Mouse (Mus musculus): ENCODE data around the gene Kremen1. TPM values are rescaled to one million over a fixed set of nuclear protein-coding genes. Genes with fewer than 3 reads are reported as not detected.

The Kremen1 gene
- polyA plus RNA-seq, 1 experiment from 2014 or later: 18.3 TPM

- no peak for TF ChIP-seq CTCF (IDR thresholded peaks at IDR 0.05; ENCODE audit: low read depth)
- no peak overlapping the region for H3K9ac ChIP-seq (ENCODE audit: low read depth, low read length)
- WGBS: 85% methylated on average over 6 of the region's 6 CpGs
- H3K36me3 ChIP-seq (ENCODE audit: insufficient read depth, low read length): peaks cover 16% of the 10 kb centered on the region; the same call in 1 of the 2 replicates
- ATAC-seq (replicated peaks; ENCODE audit: low FRiP score, low read depth) (no peak), DNase-seq (ENCODE audit: low spot score) (no peak)
- no peak overlapping the region for H3K27ac ChIP-seq
- H3K4me1 ChIP-seq (replicated peaks; ENCODE audit: insufficient read depth, low read length): no peaks in the 10 kb centered on the region
- no peak overlapping the region for H3K4me3 ChIP-seq (replicated peaks; ENCODE audit: low read depth, low read length)
- no peaks in the 10 kb centered on the region for H3K9me3 ChIP-seq (replicated peaks; ENCODE audit: low read length)
- no peaks in the 10 kb centered on the region for H3K27me3 ChIP-seq (ENCODE audit: insufficient read depth, low read length)
- H3K4me2 ChIP-seq (ENCODE audit: low read length): no peak overlapping the region
Measured at GRCm38 (mm10) chr11:5214483-5215040, 46.8 kb downstream of the Kremen1 start.

DNA sequence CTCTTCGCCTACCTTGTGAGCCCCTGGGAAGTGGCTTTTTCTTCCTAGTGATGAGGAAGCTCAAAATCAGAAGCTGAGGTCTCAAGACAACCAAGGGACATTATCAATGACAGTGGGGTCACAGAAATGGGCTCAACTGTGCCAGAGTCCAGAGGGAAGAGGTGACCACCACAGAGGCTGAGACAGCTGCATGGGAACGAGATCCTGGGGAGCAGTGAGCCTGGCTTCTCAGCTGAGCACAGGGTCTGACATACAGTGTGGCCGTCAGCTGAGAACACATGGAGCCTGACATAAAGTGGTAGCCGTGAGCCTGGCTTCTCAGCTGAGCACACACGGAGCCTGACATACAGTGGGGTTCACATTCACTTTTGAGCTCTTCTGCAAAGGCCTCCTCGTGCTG lies 58.3 kb downstream of the Kremen1 start:
- DNase-seq (ENCODE audit: low spot score): no peak
- no peaks in the 10 kb centered on the region for H3K27me3 ChIP-seq (ENCODE audit: insufficient read depth, low read length)
- peaks cover 9% of the 10 kb centered on the region; the same call in 1 of the 2 replicates for H3K36me3 ChIP-seq (ENCODE audit: insufficient read depth, low read length)
- no peak overlapping the region for H3K4me3 ChIP-seq (replicated peaks; ENCODE audit: low read depth, low read length)
- TF ChIP-seq CTCF (IDR thresholded peaks at IDR 0.05; ENCODE audit: low read depth): no peak
- ATAC-seq (replicated peaks; ENCODE audit: low FRiP score, low read depth): no peak
- H3K27ac ChIP-seq: 0 out of 2 replicates have a peak overlapping the region, but pooled peaks have one; percentile 54
- H3K4me2 ChIP-seq (ENCODE audit: low read length): no peak overlapping the region
- WGBS: 73% methylated on average over 6 of the region's 6 CpGs
- no peaks in the 10 kb centered on the region for H3K9me3 ChIP-seq (replicated peaks; ENCODE audit: low read length)
- H3K4me1 ChIP-seq (replicated peaks; ENCODE audit: insufficient read depth, low read length): no peaks in the 10 kb centered on the region
- H3K9ac ChIP-seq (ENCODE audit: low read depth, low read length): no peak overlapping the region

DNA sequence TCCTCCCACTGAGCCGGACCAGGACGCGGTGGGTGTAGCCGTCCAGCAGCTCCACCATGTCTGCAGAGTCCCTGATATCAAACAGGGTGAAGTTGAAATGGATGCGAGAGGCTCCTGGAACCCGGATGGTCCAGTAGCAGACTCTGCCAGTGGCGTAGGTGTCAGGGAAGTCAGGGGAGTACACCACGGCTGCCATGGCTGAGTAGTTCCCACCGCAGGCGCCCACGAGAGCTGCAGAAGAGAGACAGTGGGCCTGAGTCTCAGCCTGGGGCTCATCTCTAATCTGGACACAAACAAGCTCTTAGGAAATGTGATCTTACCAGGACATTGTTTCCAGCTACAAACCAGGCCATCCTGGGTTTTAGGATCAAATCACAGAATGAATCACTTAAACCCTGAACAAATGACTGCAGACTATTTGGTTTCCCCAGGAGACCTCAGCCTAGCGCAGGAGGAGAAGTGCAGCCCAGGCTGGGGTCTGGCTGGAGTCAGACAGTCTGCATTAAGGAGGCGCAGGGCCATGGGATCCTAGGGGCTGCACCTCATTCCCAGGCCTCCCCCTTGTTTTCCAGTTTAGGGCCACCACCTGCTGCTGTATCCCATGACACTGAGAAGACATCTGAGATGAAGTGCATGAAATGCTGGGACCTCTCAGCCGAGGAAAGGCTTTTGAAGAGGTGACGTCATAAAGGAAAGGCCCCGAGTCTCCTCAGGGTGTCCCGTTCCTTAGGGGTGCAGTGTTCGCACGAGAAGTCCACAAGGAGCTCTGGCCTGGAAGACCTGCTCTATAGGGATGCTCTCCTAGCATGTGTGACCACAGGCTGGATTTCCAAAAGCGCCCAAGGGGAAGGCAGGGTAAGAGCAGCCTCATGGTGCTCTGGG lies 59.3 kb downstream of the Kremen1 start:
- no peak overlapping the region for H3K4me3 ChIP-seq (replicated peaks; ENCODE audit: low read depth, low read length)
- WGBS: 53% methylated on average over 20 of the region's 20 CpGs
- peaks cover 12% of the 10 kb centered on the region; the same call in 1 of the 2 replicates for H3K36me3 ChIP-seq (ENCODE audit: insufficient read depth, low read length)
- H3K27ac ChIP-seq: peak overlapping the region; percentile 57; the same call in 1 of the 2 replicates
- H3K4me1 ChIP-seq (replicated peaks; ENCODE audit: insufficient read depth, low read length): no peaks in the 10 kb centered on the region; the same call in 1 of the 2 replicates
- H3K9ac ChIP-seq (ENCODE audit: low read depth, low read length): no peak overlapping the region
- no peaks in the 10 kb centered on the region for H3K9me3 ChIP-seq (replicated peaks; ENCODE audit: low read length)
- peak; percentile 77 for DNase-seq (ENCODE audit: low spot score)
- peak; percentile 85 for ATAC-seq (replicated peaks; ENCODE audit: low FRiP score, low read depth)
- H3K27me3 ChIP-seq (ENCODE audit: insufficient read depth, low read length): no peaks in the 10 kb centered on the region
- no peak overlapping the region for H3K4me2 ChIP-seq (ENCODE audit: low read length)
- TF ChIP-seq CTCF (IDR thresholded peaks at IDR 0.05; ENCODE audit: low read depth): no peak

DNA sequence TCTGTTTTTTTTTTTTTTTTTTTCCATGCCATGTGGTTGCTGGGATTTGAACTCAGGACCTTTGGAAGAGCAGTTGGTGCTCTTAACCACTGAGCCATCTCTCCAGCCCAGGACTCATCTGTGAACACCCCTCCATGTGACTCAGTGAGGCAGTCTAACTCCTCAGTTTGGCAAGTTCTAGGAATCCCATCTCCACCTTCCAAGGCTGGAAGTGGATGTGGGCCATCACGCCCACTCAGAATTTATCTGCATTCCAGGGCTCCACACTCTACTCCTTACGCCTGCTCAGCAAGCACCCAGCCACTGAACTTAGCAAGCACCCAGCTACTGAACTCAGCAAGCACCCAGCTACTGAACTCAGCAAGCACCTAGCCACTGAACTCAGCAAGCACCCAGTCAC lies 61.5 kb downstream of the Kremen1 start:
- no peak for DNase-seq (ENCODE audit: low spot score)
- WGBS: 84% methylated on average over 2 of the region's 2 CpGs
- H3K9me3 ChIP-seq (replicated peaks; ENCODE audit: low read length): no peaks in the 10 kb centered on the region
- no peak for ATAC-seq (replicated peaks; ENCODE audit: low FRiP score, low read depth)
- peaks cover 21% of the 10 kb centered on the region for H3K36me3 ChIP-seq (ENCODE audit: insufficient read depth, low read length)
- no peak overlapping the region for H3K4me2 ChIP-seq (ENCODE audit: low read length)
- H3K9ac ChIP-seq (ENCODE audit: low read depth, low read length): no peak overlapping the region
- no peak for TF ChIP-seq CTCF (IDR thresholded peaks at IDR 0.05; ENCODE audit: low read depth)
- no peak overlapping the region for H3K27ac ChIP-seq
- no peaks in the 10 kb centered on the region for H3K27me3 ChIP-seq (ENCODE audit: insufficient read depth, low read length)
- H3K4me3 ChIP-seq (replicated peaks; ENCODE audit: low read depth, low read length): no peak overlapping the region
- no peaks in the 10 kb centered on the region; the same call in 1 of the 2 replicates for H3K4me1 ChIP-seq (replicated peaks; ENCODE audit: insufficient read depth, low read length)

DNA sequence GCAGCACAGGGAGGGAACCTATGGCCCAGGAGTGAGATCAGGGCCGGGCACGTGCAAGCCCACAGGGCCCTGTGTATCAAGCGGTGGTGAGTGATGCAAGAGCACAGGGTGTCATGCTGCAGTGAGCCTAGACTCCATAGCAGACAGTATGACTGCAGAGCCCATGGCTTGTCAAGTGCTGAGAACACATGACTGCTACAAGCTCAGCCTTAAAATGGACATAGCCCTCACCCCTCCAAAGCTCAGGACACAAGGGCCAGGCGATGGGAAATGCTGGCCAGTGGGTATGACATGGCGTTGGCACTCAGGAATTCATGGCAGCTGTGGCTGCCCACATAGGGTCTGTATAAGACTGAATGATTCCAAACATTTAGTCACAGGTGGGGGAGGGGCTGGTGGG lies 64.3 kb downstream of the Kremen1 start:
- TF ChIP-seq CTCF (IDR thresholded peaks at IDR 0.05; ENCODE audit: low read depth): no peak

DNA sequence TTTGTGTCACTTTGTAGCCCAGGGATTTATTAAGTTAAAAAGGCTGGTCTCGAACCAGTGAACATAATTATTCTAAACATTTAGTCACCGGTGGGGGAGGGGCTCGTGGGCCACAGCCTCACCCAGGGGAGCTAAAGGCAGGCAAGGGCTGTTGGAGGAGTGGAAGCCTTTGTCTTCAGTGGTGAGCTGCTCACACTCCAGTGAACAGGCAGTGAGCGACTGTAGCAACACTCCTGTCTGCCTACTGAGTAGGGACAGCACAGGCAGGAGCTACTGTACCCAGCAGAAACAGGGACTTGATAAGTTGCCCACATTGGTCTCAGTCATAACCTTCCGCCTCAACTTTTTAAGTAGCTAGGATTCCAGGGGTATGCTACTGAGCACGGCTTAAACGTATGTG lies 64.8 kb downstream of the Kremen1 start:
- Histone ChIP-seq H3K27ac (peak overlapping the region; percentile 15; the same call in 1 of the 2 replicates), H3K9me3 (replicated peaks; ENCODE audit: low read length) (no peaks in the 10 kb centered on the region), H3K4me1 (replicated peaks; ENCODE audit: insufficient read depth, low read length) (no peaks in the 10 kb centered on the region; the same call in 1 of the 2 replicates), H3K27me3 (ENCODE audit: insufficient read depth, low read length) (no peaks in the 10 kb centered on the region), H3K36me3 (ENCODE audit: insufficient read depth, low read length) (peaks cover 25% of the 10 kb centered on the region), H3K4me3 (replicated peaks; ENCODE audit: low read depth, low read length) (no peak overlapping the region), H3K9ac (ENCODE audit: low read depth, low read length) (no peak overlapping the region), H3K4me2 (ENCODE audit: low read length) (no peak overlapping the region)
- DNase-seq (ENCODE audit: low spot score) (no peak), ATAC-seq (replicated peaks; ENCODE audit: low FRiP score, low read depth) (0 out of 2 replicates have a peak, but pooled peaks have one; percentile 33)
- 50% methylated on average over 7 of the region's 7 CpGs for WGBS
- no peak for TF ChIP-seq CTCF (IDR thresholded peaks at IDR 0.05; ENCODE audit: low read depth)

More for the DNA sequence above, 64.3 kb downstream of the Kremen1 start:
- H3K4me1 ChIP-seq (replicated peaks; ENCODE audit: insufficient read depth, low read length): no peaks in the 10 kb centered on the region; the same call in 1 of the 2 replicates
- peak overlapping the region; percentile 15; the same call in 1 of the 2 replicates for H3K27ac ChIP-seq
- H3K27me3 ChIP-seq (ENCODE audit: insufficient read depth, low read length): no peaks in the 10 kb centered on the region
- no peak overlapping the region for H3K4me2 ChIP-seq (ENCODE audit: low read length)
- DNase-seq (ENCODE audit: low spot score) (no peak), ATAC-seq (replicated peaks; ENCODE audit: low FRiP score, low read depth) (no peak; the same call in 1 of the 2 replicates)
- H3K9ac ChIP-seq (ENCODE audit: low read depth, low read length): no peak overlapping the region
- H3K4me3 ChIP-seq (replicated peaks; ENCODE audit: low read depth, low read length): no peak overlapping the region
- peaks cover 28% of the 10 kb centered on the region for H3K36me3 ChIP-seq (ENCODE audit: insufficient read depth, low read length)
- 72% methylated on average over 5 of the region's 5 CpGs for WGBS
- H3K9me3 ChIP-seq (replicated peaks; ENCODE audit: low read length): no peaks in the 10 kb centered on the region

All from kidney, postnatal 0 days (tissue).